Mouse (Mus musculus): ENCODE results near the gene Tmem208. TPM values are rescaled to one million over a fixed set of nuclear protein-coding genes. Genes with fewer than 3 reads are reported as not detected.

The Tmem208 gene
- total RNA-seq, 4 experiments from 2014 or later = 23.9 to 28.1 (median 26.0) TPM

DNA sequence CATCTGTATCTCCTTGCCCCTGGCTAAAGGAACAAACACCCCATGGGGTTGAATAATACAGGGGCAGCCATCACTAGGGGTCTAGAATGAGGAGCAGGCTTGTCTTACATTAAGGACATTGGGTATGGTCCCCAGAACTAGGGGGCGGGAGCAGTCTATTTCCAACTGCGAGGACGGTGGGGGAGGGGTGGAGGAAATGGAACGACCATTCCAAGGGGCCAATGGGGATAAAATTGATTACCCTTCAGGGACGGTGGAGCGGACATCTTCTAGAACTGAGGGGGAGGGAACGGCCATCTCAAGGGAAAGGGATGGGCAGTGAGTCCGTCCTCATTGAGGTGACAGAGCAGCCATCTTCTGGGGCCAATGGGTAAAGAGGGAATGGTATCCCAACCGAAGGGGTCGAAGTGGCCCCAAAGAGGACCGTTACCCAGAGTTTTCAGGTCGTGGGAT, 487 bp upstream of the Tmem208 start:
- no peak for DNase-seq (ENCODE audit: low spot score)

DNA sequence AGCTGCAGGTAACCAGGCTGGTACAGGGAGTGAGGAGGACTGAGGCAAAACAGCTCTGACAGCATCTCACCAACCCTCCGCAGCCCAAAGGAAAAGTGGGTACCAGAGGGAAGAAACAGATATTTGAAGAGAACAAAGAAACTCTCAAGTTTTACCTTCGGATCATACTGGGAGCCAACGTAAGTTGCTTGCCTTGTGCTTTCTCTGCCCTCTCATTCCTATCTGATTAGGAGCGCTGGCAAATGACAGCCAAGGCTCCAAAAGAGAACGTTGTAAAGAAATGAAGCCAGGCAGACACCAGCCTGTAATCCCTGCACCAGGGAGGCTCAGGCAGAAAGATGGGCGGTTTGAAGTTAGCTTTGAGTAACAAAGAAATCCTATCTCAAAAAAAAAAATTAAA, 814 bp downstream of the Tmem208 start:
- no peak for DNase-seq (ENCODE audit: low spot score)

DNA sequence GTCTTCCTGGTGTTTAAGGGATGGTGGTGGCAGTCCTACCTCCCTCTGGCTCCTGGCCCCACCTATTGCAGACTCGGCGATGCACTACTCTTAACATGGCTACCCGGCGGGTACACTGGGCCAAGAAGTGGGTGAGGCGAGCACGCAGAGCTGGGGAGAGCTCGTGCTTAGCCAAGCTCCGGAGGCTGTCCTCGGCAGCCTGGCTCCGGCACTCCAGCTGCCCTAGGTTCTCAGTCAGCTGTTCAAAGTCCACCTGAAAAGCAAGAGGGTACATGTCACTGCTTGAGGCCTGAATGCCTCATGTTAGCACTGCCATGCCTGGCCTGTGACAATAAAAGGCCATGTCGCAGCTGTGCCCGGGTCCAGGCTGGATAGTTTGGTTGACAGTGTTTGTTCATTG, 4.2 kb downstream of the Tmem208 start:
- DNase-seq (ENCODE audit: low spot score) = no peak

DNA sequence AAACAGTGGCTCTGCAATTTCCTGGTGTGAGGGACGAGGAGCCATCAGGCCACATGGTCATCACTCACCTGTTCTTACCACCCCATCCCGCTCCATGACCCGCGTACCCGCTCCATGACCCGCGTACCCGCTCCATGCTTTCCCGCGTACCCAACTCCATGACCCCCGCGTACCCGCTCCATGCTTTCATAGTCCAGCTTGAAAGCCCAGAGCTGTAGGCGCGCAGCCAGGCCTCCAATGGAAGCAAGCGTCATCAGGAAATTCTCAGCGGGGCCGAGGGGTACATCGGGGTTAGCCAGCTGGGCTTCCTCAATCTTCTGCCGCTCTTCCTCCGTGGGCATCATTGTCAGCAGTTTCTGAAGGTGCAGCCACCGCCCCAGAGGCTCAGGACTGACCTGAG, 5.3 kb downstream of the Tmem208 start:
- no peak for DNase-seq (ENCODE audit: low spot score)

DNA sequence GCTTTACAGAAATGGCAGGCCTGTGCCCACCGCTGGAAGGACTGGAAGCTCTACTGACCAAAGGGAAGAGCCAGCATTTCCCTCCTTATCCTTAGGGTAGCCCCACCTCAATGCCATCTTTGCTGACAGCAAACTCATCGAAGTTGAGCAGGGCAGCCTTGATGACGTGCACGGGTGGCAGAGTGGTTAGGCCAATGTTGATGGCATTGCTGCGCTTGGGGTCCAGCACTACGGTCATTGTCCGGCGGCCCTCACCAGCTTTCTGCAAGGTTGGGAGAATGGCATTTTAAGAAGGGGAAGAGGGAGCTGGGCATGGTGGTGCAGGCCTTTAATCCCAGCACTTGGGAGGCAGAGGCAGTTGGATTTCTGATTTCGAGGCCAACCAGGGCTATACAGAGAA, 5.8 kb downstream of the Tmem208 start:
- no peak for DNase-seq (ENCODE audit: low spot score)

DNA sequence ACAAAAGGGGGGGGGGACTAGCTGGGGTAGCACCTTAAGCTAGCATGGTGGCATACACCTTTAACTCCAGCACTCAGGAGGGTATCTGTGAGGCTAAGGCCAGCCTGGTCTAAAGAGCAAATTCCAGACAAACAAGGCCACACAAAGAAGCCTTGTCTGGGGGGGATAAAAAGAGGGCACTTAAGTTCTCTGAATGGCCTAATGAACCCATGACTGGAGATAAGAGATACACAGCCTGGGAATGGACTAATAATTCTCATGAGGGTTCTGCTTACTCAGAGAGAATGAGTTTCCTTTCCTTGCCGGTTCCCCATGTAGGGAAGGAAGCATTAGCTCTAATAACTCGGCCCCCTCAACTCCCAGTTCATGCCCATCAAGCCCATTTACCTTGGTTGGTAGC, 6.4 kb downstream of the Tmem208 start:
- no peak for DNase-seq (ENCODE audit: low spot score)

DNA sequence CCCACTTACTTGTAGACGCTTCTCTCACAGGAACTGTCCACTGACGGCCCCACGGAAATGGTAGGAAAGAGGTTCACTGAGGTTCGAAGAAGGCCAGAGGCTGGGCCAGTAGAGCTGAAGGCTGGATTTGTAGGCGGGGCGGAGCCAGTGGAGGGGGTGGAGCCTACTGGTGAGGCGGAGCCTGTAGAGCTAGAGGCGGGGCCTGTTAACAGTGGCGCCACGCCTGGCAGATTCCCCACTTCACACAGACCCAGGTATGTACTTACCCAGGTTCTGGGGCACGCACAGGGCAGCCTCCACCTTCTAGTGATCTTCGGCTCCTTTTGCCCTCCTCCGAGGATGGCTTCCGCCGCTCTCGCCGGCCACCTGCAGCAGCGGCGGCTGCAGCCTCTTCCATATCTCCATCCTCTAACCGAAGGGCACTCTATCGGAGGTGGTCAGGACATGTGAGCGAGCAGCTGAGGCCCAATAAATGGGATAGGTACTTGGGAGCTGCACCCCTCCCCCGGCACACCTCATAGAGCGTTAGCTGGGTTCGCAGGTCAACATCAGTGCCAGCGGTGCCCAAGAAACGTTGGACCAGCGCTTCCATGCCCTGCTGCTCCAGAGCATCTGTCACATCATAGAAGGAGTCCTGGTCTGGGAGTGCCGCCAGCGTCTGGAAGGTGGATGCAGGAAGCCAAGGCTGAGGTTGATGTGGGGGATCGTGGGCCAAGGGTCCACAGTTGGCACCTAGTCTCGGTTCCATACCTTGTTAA, 10.4 kb downstream of the Tmem208 start:
- DNase-seq (ENCODE audit: low spot score) = no peak

DNA sequence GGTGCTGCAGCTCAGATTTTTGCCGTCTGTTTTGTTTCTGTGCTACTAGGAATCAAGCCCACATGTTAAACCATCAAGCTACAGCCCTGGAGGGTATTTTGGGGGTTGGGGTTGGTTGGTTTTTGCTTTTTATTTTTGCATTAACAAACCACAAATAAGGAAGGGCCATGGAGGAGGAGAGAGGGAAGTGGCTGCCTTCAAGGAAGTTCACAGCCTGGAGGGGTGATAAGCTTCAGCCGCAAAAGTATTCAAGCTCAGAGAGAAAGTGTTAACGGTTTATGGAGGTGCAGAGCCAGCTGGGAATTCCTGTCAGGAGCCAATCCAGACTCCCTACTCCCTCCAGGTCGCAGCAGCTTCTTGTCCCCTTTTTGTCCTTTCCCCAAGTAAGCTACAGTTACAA, 12.8 kb downstream of the Tmem208 start:
- DNase-seq (ENCODE audit: low spot score) = no peak

DNA sequence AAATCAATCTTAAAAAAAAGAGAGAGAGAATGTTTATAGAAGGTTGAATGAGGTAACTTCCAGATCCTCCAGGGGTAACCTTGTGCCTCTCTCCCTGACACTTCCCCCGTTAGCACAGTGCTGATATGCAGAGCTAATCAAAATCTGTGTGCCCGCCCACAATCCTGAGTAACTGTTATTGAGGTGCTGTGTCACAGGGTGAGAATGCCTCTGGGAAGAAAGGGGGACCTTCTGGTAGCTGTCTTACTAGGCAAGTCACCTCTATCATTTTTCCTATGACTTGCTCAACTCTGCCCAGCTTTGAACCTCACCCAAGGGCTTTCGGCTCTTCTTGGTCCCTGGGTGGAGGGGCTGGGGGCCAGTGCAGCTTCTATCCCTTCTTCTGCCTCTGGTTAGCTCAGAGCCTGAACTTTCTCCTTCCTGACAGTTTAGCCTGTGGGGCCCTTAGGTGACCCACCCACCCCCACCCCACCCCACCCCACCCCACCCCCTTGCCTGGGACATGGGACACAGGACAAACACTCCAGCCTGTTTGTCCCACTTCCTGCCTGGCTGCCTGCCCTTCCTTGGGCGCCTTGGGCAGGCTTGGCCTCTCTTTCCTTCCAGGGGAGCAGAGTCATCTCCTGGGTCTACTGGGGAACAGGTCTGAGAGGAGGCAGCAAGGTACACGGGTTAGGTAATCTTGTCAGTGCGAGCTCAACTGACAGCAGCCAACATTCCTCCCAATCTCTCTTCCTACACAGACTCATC, 13.9 kb downstream of the Tmem208 start:
- no peak for DNase-seq (ENCODE audit: low spot score)

DNA sequence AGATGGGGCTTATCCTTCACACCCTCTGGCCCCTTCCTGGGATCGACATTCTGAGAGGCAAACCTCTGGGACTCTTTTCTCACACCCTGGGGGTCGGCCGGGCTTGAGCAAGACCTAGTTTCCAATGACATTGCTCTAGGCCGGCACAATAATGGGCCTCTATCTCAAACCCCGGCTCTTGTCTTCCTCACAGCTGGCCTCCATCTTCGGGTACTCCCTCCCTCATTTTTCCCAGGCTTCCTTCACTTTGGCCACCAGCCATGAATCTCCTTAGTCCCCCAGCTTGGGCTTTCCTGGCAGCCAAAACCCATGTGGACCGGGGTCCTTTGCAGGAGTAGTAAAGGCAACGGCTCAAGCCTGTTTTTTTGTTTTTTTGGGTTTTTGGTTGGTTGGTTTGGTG, 15.2 kb downstream of the Tmem208 start:
- no peak for DNase-seq (ENCODE audit: low spot score)

DNA sequence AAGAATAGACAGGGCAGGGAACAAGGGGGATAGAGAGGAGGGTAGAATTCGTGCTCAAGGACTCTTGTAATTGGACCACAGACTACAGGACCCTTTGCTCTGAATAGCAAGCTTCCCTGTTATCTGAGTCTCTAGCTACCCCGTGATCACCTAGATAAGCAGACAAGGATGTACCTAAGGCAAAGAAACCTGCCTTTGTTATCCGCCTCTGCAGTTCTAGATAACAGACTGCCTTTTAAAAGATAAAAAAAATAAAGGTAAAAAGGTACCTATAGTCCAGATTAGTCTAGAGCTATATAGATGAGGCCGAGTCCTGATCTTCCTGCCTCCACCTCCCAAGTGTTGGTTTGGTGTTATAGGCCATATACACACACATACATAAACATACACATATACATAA, 16.6 kb downstream of the Tmem208 start:
- no peak for DNase-seq (ENCODE audit: low spot score)

DNA sequence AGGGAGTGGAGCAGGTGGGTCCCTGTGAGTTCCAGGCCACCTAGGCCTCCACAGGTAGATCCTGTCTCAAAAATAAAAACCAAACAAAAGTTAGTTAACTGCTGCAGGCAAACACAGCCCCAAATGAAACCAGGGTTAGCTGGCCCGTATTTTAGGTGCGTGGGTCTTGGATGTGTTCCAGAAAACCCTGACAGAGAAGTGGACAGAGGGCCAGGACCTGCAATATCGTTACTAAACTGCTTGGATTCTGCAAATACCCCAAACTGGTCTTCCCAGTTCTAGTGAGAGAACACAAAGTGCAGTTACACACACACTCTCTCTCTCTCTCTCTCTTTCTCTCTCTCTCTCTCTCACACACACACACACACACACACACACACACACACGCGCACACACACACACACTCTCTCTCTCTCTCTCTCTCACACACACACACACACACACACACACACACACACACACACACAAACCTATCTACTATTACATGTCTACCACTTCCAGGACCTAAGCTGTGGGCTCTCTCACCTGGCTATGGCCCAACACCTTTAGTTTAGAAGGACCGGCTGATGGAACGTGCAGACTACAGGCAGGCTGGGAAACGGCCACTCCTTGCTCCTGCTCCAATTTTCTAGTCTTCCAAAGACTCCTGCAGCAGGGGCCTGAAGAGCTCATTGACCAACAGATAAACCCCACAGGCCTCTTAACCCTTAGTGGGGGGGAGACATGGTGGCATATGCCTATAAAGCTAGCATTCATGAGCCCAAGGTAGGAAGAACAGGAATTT, 17.8 kb downstream of the Tmem208 start:
- no peak for DNase-seq (ENCODE audit: low spot score)

DNA sequence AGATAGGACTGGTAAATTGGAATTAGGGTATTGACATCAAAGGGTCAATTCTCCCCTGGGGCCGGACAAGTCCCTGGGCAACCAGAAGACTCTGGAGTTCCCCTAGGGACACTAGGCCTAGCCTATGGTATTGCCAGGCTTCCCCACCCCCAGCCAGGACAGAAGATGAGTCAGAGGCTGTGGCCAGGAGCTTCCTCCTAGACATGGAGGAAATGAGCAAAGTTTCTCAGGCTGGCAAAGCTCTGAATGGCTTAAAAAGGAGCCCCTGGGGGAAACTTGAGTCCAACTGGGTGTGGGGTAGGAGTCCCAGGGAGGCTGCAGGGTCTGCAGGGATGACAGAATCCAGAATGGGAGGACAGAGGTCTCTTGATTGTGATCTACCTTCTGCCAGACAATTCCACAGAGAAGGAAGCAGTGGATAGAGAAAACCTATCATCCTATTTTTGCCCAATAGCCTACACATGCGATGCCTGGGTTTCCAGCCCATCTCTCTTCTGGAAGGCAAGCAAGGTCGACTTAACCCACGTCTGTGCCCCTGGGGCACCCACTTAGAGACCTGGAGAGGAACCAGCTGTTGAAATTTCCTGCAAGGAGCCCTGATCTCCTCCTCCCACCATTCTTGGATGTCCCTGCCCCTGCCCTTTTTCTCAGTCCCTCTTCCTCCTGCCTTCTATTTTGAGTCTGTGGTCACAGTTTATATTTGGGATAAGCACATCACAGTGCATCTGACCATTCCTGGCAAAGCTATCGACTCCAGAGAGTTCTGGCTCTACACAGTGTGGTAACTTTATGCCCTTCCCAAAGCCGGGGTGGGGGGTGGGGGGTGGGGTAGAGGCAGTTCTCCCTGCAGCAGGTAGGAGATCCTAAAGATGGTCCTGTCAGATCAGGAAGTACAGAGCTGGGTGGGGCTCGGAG, 19.2 kb downstream of the Tmem208 start:
- peak; percentile 62 for DNase-seq (ENCODE audit: low spot score)

DNA sequence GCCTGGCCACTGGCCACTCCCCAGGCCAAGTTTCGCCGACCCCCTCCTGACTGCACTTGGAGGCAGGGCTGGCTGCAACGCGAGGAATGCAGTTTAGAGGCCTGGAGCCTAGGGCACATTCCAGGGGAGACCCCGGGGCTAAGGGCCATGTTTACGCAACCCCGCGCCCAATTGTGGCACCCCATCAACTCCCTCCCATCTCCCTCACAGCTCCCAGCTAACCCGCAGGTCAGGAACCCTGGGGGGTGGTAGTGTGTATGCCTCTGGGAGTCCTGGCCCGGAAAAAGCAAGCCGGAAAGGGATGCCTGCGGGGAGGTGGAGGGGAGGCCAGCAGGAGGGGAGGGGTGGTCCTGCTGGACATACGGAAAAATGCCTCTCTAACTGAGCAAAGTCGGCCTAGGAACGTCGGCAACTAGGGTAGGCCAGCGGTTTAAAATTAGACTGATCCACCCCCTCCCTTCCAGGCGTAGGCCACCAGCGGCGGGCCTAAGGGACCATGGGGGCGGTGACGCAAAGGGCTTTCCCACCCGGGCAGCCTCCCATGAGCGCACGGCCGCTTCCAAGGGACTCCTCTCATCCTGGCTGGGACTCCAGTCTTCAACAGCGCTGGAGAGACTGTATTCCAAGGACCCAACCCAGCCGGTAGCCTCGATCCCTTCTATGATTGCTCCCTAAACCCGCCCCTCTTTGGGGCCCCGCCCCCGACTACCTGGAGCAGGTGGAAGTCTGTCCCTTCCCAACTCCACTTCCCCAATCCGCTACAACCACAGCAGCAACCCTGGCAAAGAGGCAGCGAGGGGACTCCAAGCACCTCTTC, 20.7 kb downstream of the Tmem208 start:
- peak; percentile 77 for DNase-seq (ENCODE audit: low spot score)

DNA sequence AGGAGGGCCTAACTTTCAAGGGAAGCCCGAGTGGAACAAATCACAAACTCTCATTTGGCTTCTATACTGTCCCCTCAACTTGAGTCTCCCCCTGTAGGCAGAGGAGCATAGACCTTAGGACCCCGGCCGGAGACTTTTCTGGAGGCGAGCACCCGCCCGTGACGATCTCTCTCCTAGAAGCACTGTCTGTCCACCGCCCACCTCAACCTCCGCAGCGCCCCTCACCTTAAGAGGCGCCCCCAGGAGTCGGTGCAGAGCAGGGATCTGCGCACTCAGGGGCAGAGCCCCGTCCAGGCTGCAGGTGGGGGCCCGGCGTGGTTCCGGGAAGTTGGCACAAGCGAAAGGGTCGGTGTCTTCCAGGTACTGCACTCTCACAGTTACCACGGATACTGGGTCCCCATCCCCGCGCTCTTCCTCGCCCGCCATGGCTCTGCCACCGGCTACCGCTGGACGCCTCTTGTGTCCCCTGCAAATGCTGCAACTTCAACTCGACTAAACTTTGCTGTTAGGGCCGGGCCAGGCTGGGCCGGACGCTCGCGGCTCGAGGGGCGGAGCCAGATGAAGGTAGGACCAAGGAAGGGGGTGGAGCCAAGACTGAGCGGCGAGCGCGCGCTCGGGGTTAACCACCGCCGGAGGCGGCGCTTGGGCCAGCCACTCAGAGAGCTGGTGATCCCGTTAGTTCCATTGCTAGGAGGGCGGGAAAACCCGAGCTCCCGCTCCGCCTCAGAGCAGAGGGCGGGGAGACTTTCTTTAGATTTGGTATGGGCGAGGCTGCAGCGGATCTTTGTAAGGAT, 21.5 kb downstream of the Tmem208 start, which contains the start of gene Fhod1:
Fhod1 (minus strand) TSS at position 526 of the 794 bp plus-strand sequence.
- peak; percentile 93 for DNase-seq (ENCODE audit: low spot score)

DNA sequence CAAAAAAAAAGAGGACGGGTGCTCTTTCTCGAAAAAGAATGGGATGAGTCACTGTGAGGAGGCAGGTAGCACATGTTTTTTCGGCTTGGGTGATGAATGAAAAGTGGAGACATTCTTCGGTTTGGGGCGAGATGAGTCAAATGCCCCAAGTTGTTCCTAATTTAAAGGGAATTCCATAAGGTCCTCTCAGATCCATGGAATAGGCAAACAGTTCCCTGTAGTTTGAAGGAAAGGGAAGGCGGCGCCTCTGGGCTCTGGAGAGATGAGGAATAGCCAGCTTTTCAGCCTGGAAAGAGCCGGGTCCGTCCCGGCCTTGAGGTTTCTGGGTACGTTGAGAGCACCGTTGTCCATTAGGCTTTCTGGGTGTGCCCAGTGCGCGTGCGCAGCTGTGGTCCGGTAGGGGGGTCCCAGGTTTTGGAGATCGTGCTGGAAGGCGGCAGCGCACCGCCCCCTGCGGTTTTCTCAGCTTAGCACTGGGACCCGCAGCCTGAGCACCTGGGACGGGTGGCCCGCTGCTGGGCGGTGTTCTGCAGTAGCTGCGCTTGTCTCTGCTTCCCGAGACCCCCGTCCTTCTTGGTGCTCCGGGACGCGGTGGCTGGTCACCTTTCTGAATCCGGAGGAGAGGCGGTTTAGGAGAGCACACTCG, 22.4 kb downstream of the Tmem208 start, which contains the start of gene Slc9a5:
Slc9a5 (plus strand) TSS at position 394 of the 646 bp plus-strand sequence.
- DNase-seq (ENCODE audit: low spot score) = no peak

DNA sequence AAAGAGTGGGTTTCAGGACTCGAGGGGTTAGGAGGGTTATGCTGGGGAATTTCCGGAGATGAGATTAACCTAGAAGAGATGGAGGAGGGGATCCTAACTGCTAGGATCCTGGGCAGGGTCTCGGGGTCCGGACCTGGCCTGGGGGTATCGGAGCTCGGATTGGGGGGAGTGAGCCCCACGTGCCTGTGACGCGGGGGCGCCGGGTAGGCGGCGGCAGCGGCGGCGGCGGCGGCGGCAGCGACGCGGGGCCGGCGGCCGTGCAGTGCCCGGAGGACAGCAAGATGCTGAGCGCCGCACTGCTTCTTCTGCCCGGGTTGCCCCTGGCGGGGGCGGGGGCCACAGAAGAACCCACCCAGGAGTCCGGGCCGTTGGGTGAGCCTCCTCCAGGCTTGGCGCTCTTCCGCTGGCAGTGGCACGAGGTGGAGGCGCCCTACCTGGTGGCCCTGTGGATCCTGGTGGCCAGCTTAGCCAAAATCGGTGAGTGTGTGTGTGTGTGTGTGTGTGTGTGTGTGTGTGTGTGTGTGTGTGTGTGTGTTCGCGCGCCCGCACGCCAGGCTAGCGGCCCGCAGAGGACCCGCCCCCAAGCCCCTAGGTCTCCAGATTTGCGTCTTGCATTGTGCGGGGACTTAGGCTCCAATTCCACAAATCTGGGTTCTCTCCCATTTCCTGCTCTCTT, 23.1 kb downstream of the Tmem208 start:
- no peak for DNase-seq (ENCODE audit: low spot score)

DNA sequence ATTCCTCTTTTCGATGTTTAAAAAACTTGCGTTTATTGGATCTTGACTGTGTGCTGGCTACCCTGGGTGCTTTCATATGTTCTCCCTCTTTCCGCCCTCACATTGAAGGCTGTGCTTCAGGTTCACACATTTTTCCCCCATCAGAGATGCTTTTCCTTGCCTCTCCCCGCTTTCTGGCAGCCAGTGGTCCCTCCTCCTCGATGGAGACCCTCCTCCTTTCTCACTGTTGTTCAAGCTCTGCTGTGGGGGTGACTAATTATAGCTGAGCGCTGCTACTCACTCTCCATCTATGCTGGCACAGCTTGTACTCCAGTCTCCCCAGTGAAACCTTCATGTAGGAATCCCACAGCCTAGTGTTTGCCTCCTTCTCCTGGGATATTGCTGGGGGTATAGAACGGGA, 24.0 kb downstream of the Tmem208 start:
- no peak for DNase-seq (ENCODE audit: low spot score)
